Mouse (Mus musculus) layer of hippocampus, postnatal 10 days (tissue): ENCODE results near the gene Pde6d. TPM values are rescaled to one million over a fixed set of nuclear protein-coding genes. Genes with fewer than 3 reads are reported as not detected.
"Not testable (repeated sequence)": the region's sequence is repeated elsewhere in the genome, so short reads cannot be mapped to it uniquely, and the experiment has no call there.

Experiments used
- DNase-seq, 2 experiments: peaks; one replicate each; pipeline ENCODE4 v3.0.0; 2021; ENCODE audit warnings: low spot score in 2 of 2
- total RNA-seq, 2 experiments: library from RNA; stranded (reverse); gene quantifications; 2 replicates each; pipeline ENCODE4 v1.2.3; 2021

The Pde6d gene
- total RNA-seq, 2 experiments from 2014 or later: 64.9 to 73.8 TPM

- DNase-seq: peak; percentile 55 to 63
Observed at GRCm38 (mm10) chr1:86526789-86527598, 55.4 kb downstream of the Pde6d start.

- peak; percentile 98 for DNase-seq
Observed at GRCm38 (mm10) chr1:86526116-86526788, 56.2 kb downstream of the Pde6d start, which contains the start of gene Ptma. Gene Ptma, plus strand, starts transcription at chr1:86526726.

- peak; percentile 81 to 82 for DNase-seq
Observed at GRCm38 (mm10) chr1:86525499-86526115, 56.8 kb downstream of the Pde6d start.

GRCm38 (mm10) chr1:86524619-86525498 lies 57.6 kb downstream of the Pde6d start:
- DNase-seq: peak; percentile 100

- peak in 1 of 2 experiments; percentile 26 for DNase-seq
Observed at GRCm38 (mm10) chr1:86523776-86524618, 58.4 kb downstream of the Pde6d start.

- DNase-seq: peak in 1 of 2 experiments; percentile 40
Observed at GRCm38 (mm10) chr1:86522286-86522871, 60.0 kb downstream of the Pde6d start.

GRCm38 (mm10) chr1:86520361-86520760 lies 62.1 kb downstream of the Pde6d start:
- DNase-seq: peak in 1 of 2 experiments; percentile 38

- no peak for DNase-seq
Observed at GRCm38 (mm10) chr1:86517076-86517475, 65.4 kb downstream of the Pde6d start.

- no peak for DNase-seq
Observed at GRCm38 (mm10) chr1:86515715-86516410, 66.6 kb downstream of the Pde6d start.

GRCm38 (mm10) chr1:86513031-86513430 lies 69.4 kb downstream of the Pde6d start:
- DNase-seq: not testable (repeated sequence)

GRCm38 (mm10) chr1:86512154-86512720 lies 70.2 kb downstream of the Pde6d start:
- DNase-seq: no peak

GRCm38 (mm10) chr1:86510676-86511441 lies 71.6 kb downstream of the Pde6d start:
- DNase-seq: no peak

GRCm38 (mm10) chr1:86510266-86510665 lies 72.2 kb downstream of the Pde6d start:
- no peak for DNase-seq

GRCm38 (mm10) chr1:86509410-86509809 lies 73.0 kb downstream of the Pde6d start:
- DNase-seq: peak; percentile 84 to 88

GRCm38 (mm10) chr1:86507866-86508265 lies 74.6 kb downstream of the Pde6d start:
- DNase-seq: no peak

- peak; percentile 50 to 53 for DNase-seq
Observed at GRCm38 (mm10) chr1:86506420-86506819, 76.0 kb downstream of the Pde6d start.

GRCm38 (mm10) chr1:86505461-86505860 lies 77.0 kb downstream of the Pde6d start:
- peak in 1 of 2 experiments; percentile 40 for DNase-seq
